17 mouse cellular contexts compared by ENCODE assay signal in genomic region chr6:125471326-125471725, GRCm38 (mm10). TPM values are rescaled to one million over a fixed set of nuclear protein-coding genes. Genes with fewer than 3 reads are reported as not detected.
DNase-seq lines count a peak whose midpoint lies in the region; ATAC-seq and TF ChIP-seq lines count a peak whose summit lies in the region.
"Had no signal": no experiment of that assay in that cellular context is flagged by ENCODE, and none has a peak within 500 bp of the region (broad histone marks: within the 10 kb centered on the region; RNA-seq: fewer than 3 reads in every experiment).

No protein-coding gene starts in this region.

- H3K9me3 ChIP-seq in heart, embryonic 12.5 days (replicated peaks), result no peaks in the 10 kb centered on the region
- H3K9me3 ChIP-seq in kidney, embryonic 16.5 days (ENCODE audit: low read length), result no peaks in the 10 kb centered on the region
- no peaks in the 10 kb centered on the region for H3K9me3 ChIP-seq in stomach, postnatal 0 days (ENCODE audit: control insufficient read depth, low read length)
- no peaks in the 10 kb centered on the region for H3K9me3 ChIP-seq in forebrain, embryonic 10.5 days

- no peak for DNase-seq in heart, adult 18-20 months
- no peak for DNase-seq in kidney, adult 8-10 months
- DNase-seq in right cerebral cortex, postnatal 10 days (ENCODE audit: low spot score in 2 of 2), result peak; percentile 37 to 42
- no peak for DNase-seq in right cerebral cortex, postnatal 14 days
- no peak for DNase-seq in stomach, postnatal 0 days (ENCODE audit: low spot score)
- DNase-seq in forebrain, embryonic 10.5 days (ENCODE audit: extremely low spot score, low spot score), result no peak
- DNase-seq: cerebellum, adult 2 months; kidney, adult 18-20 months; left cerebral cortex, postnatal 4 days; retina, postnatal 1 day; thymus, postnatal 36 days had no signal

- TF ChIP-seq EP300 in stomach, postnatal 0 days (optimal IDR thresholded peaks at IDR 0.05), result no peak

- H3K27me3 ChIP-seq in heart, embryonic 12.5 days (replicated peaks), result no peaks in the 10 kb centered on the region; the same call in 1 of the 2 replicates
- no peaks in the 10 kb centered on the region for H3K27me3 ChIP-seq in kidney, embryonic 16.5 days (ENCODE audit: insufficient read depth, low read length)
- no peaks in the 10 kb centered on the region for H3K27me3 ChIP-seq in stomach, postnatal 0 days (ENCODE audit: control insufficient read depth, insufficient read depth, low read length)
- H3K27me3 ChIP-seq in forebrain, embryonic 10.5 days (ENCODE audit: poor library complexity, severe bottlenecking), result no peaks in the 10 kb centered on the region

- 32% methylated on average over 7 of the region's 7 CpGs for WGBS in heart, embryonic 12.5 days
- WGBS in kidney, embryonic 16.5 days, result 75% methylated on average over 7 of the region's 7 CpGs
- 79% methylated on average over 7 of the region's 7 CpGs for WGBS in stomach, postnatal 0 days
- 81% methylated on average over 7 of the region's 7 CpGs for WGBS in forebrain, embryonic 10.5 days

- ATAC-seq in heart, embryonic 12.5 days (ENCODE audit: insufficient number of reproducible peaks, low FRiP score), result no peak
- no peak for ATAC-seq in kidney, embryonic 16.5 days (ENCODE audit: low FRiP score, low TSS enrichment)
- no peak for ATAC-seq in stomach, postnatal 0 days (ENCODE audit: low FRiP score, low TSS enrichment)
- ATAC-seq: forebrain, embryonic 14.5 days had no signal

- H3K4me1 ChIP-seq in heart, embryonic 12.5 days (replicated peaks), result peaks cover 73% of the 10 kb centered on the region
- H3K4me1 ChIP-seq in kidney, embryonic 16.5 days (ENCODE audit: insufficient read depth, low read length), result peaks cover 51% of the 10 kb centered on the region
- H3K4me1 ChIP-seq in stomach, postnatal 0 days (replicated peaks; ENCODE audit: control insufficient read depth, insufficient read depth), result peaks cover 13% of the 10 kb centered on the region; the same call in 1 of the 2 replicates
- peaks cover 30% of the 10 kb centered on the region for H3K4me1 ChIP-seq in forebrain, embryonic 10.5 days

- H3K36me3 ChIP-seq in heart, embryonic 12.5 days, result no peaks in the 10 kb centered on the region
- H3K36me3 ChIP-seq in kidney, embryonic 16.5 days (ENCODE audit: insufficient read depth, low read length), result no peaks in the 10 kb centered on the region
- no peaks in the 10 kb centered on the region for H3K36me3 ChIP-seq in stomach, postnatal 0 days (ENCODE audit: control insufficient read depth, insufficient read depth, low read length)
- H3K36me3 ChIP-seq in forebrain, embryonic 10.5 days (replicated peaks), result no peaks in the 10 kb centered on the region; the same call in 1 of the 2 replicates
- H3K36me3 ChIP-seq: G1E had no signal

- H3K27ac ChIP-seq in heart, embryonic 12.5 days (ENCODE audit: poor library complexity, severe bottlenecking), result peak overlapping the region; percentile 35; the same call in 1 of the 2 replicates
- peak overlapping the region; percentile 47; the same call in 1 of the 2 replicates for H3K27ac ChIP-seq in kidney, embryonic 16.5 days (ENCODE audit: low read length)
- peak overlapping the region; percentile 35; the same call in 1 of the 2 replicates for H3K27ac ChIP-seq in stomach, postnatal 0 days (replicated peaks)
- H3K27ac ChIP-seq in forebrain, embryonic 10.5 days, result no peak overlapping the region; the same call in 1 of the 2 replicates
- H3K27ac ChIP-seq: liver, embryonic 14.5 days had no signal

- no peak overlapping the region for H3K4me2 ChIP-seq in heart, embryonic 12.5 days
- no peak overlapping the region for H3K4me2 ChIP-seq in kidney, embryonic 16.5 days (replicated peaks; ENCODE audit: low read depth, low read length)
- H3K4me2 ChIP-seq in stomach, postnatal 0 days (replicated peaks; ENCODE audit: low read depth), result no peak overlapping the region
- H3K4me2 ChIP-seq: midbrain, embryonic 11.5 days had no signal

- H3K9ac ChIP-seq in heart, embryonic 12.5 days, result 0 out of 2 replicates have a peak overlapping the region, but pooled peaks have one; percentile 4
- no peak overlapping the region for H3K9ac ChIP-seq in kidney, embryonic 16.5 days (replicated peaks; ENCODE audit: low read length)
- no peak overlapping the region for H3K9ac ChIP-seq in stomach, postnatal 0 days (ENCODE audit: low read length)
- H3K9ac ChIP-seq: liver, embryonic 14.5 days had no signal

- no peak for TF ChIP-seq CTCF in stomach, postnatal 0 days (IDR thresholded peaks at IDR 0.05; ENCODE audit: low read depth)

- no peak overlapping the region for H3K4me3 ChIP-seq in heart, embryonic 12.5 days
- H3K4me3 ChIP-seq in kidney, embryonic 16.5 days (ENCODE audit: low read length), result no peak overlapping the region
- no peak overlapping the region for H3K4me3 ChIP-seq in stomach, postnatal 0 days (ENCODE audit: low read depth, low read length)
- no peak overlapping the region for H3K4me3 ChIP-seq in forebrain, embryonic 10.5 days

RNA-seq across cellular contexts. Expression of gene Cd9, which starts 23.3 kb away (rescaled TPM):
- 73.5 and 73.6 TPM in 2 replicates for polyA plus RNA-seq in heart, embryonic 12.5 days (2016; fragmentation: Nextera tagmentation; extraction: Ambion mirVana)
- 10 to 100 TPM; 49.9 to 50.4 TPM for total RNA-seq in heart, adult 18-20 months (2021)
- 158 and 178 TPM in 2 replicates for polyA plus RNA-seq in kidney, embryonic 16.5 days (2015; fragmentation: Nextera tagmentation; extraction: Ambion mirVana)
- 487 and 500 TPM in 2 replicates for polyA plus RNA-seq in stomach, postnatal 0 days (2015; fragmentation: Nextera tagmentation; extraction: Ambion mirVana)
- polyA plus RNA-seq in forebrain, embryonic 10.5 days (2016; fragmentation: Nextera tagmentation; extraction: Ambion mirVana), result 35.3 and 38.2 TPM in 2 replicates
- total RNA-seq: G1E had no signal
- polyA plus RNA-seq: G1E had no signal

Comparison
In these comparisons a context has a peak if more than half of its experiments do, and no peak if none do; other contexts are left out.
1. DNase-seq: peak in right cerebral cortex, postnatal 10 days (2 of 2); none in heart, adult 18-20 months (0 of 2), kidney, adult 8-10 months (0 of 2), right cerebral cortex, postnatal 14 days (single experiment), stomach, postnatal 0 days (single experiment) and forebrain, embryonic 10.5 days (single experiment).